Mouse (Mus musculus): ENCODE data around the gene Rab11fip4. TPM values are rescaled to one million over a fixed set of nuclear protein-coding genes. Genes with fewer than 3 reads are reported as not detected.

Rab11fip4 gene
- polyA plus RNA-seq, 1 experiment from 2014 or later: 1.7 TPM

DNA sequence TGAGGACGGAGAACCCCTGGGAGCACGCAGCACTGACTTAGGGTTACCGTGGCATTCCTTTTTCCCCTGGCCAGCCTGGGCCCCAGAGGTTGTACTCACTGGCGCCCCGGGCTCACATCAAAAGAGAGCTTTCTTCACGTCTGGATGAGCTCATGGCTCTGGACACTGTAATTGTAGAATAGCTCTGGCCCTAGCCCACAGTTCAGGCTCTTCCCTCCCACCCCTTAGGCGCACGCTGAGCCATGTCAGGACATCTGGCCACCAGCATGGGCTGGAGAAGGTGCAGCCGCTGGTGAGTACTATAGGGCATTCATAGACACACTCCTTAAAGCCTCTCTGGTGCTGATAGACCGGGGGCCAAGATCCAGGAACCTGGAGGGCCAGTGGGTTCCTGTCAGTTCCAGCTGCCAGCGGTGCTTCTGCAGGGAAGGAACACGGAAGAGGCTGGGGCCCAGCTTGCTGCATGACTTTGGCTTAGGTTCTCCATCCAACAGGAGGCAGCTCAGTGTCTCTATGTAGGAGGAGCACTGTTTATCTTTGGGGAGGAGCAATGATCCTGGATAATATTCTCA lies 146.2 kb downstream of the Rab11fip4 start:
- Histone ChIP-seq H3K4me2 (replicated peaks; ENCODE audit: low read depth) (no peak overlapping the region), H3K4me3 (ENCODE audit: low read depth, low read length) (no peak overlapping the region), H3K9me3 (ENCODE audit: control insufficient read depth) (no peaks in the 10 kb centered on the region), H3K27ac (ENCODE audit: low read depth, low read length) (no peak overlapping the region), H3K36me3 (ENCODE audit: control insufficient read depth, insufficient read depth) (no peaks in the 10 kb centered on the region), H3K27me3 (replicated peaks; ENCODE audit: control insufficient read depth, insufficient read depth, low read length) (no peaks in the 10 kb centered on the region), H3K4me1 (replicated peaks; ENCODE audit: control insufficient read depth, insufficient read depth, low read length) (0 out of 2 replicates have a peak, but pooled peaks cover 2% of the 10 kb centered on the region), H3K9ac (ENCODE audit: low read depth, low read length) (no peak overlapping the region)
- TF ChIP-seq CTCF (IDR thresholded peaks at IDR 0.05; ENCODE audit: low read depth): no peak
- WGBS: 59% methylated on average over 12 of the region's 12 CpGs
- ATAC-seq: no peak

DNA sequence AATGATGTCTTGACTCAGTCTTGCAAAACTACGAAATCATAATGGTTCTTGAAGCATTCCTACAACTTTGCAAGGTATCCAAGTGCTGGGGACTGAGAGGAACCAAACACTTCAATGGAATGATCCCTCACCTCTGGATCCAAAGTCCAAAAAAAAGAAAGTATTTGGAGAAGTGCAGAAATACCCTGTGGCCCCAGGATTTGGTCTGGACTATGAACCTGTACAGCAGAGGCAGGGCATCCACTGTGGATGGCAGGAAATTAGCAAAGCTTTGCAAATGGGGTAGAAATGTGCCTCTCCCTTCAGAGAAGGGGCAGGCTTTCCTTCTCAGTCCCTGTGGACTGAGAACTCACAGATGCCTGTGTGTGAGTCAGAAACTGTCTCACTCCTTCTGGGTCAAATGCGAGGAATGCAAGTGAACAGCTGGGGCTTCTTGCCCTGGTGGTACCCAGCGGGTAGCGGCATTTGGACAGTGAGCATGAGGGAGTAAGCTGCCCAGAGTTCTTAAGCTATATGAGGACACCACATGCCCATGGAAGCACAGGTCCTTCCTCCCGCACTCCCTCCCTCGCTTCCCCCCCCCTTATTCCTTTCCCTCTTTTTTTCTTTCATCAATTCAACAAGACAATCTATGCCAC lies 147.0 kb downstream of the Rab11fip4 start:
- TF ChIP-seq CTCF (IDR thresholded peaks at IDR 0.05; ENCODE audit: low read depth): no peak
- H3K4me3 ChIP-seq (ENCODE audit: low read depth, low read length): no peak overlapping the region
- no peaks in the 10 kb centered on the region for H3K27me3 ChIP-seq (replicated peaks; ENCODE audit: control insufficient read depth, insufficient read depth, low read length)
- H3K4me1 ChIP-seq (replicated peaks; ENCODE audit: control insufficient read depth, insufficient read depth, low read length): 0 out of 2 replicates have a peak, but pooled peaks cover 2% of the 10 kb centered on the region
- H3K9me3 ChIP-seq (ENCODE audit: control insufficient read depth): no peaks in the 10 kb centered on the region
- WGBS: 83% methylated on average over 6 of the region's 6 CpGs
- ATAC-seq: peak; percentile 28; the same call in 1 of the 2 replicates
- H3K36me3 ChIP-seq (ENCODE audit: control insufficient read depth, insufficient read depth): no peaks in the 10 kb centered on the region
- H3K9ac ChIP-seq (ENCODE audit: low read depth, low read length): no peak overlapping the region
- H3K27ac ChIP-seq (ENCODE audit: low read depth, low read length): 0 out of 2 replicates have a peak overlapping the region, but pooled peaks have one; percentile 46
- no peak overlapping the region for H3K4me2 ChIP-seq (replicated peaks; ENCODE audit: low read depth)

DNA sequence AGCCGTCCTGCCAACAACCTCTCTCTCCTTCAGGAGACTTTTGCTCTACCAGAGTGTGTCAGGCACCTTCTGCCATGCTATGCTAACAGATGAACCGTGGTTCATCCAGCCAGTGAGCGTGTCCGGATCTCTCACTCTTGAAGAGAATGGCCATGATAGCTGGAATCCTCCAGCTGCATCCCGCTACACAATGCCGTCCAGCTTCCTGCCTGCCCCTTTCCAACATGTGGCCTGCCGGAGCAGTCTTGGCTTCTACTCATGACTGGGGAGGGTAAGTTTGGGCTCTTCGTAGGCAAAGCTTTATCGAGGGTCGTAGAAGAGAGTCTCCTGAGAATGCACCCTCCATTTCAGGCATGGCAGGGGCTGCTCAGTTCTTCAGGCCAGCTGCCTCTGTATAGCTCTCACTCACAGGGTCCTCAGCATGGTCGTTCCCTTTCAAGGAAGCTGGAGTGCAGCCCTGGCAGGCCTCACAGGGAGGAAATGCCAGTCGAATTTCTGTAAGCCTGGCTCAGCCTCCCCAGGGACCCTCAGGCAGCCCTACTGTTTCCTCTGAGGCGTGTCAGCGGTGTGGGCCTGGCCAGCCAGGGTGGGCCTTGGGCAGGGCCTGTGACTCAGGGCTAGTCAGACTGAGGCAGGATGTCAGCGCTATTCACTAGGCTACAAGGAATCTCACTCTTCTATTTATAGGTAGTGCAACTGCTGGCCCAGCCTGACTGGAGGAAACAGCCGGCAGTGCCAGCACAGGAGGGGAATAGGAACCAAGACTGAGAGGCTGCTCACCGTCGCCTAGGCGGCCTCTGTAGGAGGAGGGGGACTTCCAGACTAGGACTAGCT lies 147.9 kb downstream of the Rab11fip4 start:
- no peak overlapping the region for H3K4me3 ChIP-seq (ENCODE audit: low read depth, low read length)
- H3K4me2 ChIP-seq (replicated peaks; ENCODE audit: low read depth): no peak overlapping the region
- 0 out of 2 replicates have a peak, but pooled peaks cover 2% of the 10 kb centered on the region for H3K4me1 ChIP-seq (replicated peaks; ENCODE audit: control insufficient read depth, insufficient read depth, low read length)
- WGBS: 62% methylated on average over 19 of the region's 19 CpGs
- no peak overlapping the region for H3K9ac ChIP-seq (ENCODE audit: low read depth, low read length)
- no peaks in the 10 kb centered on the region for H3K9me3 ChIP-seq (ENCODE audit: control insufficient read depth)
- peak overlapping the region; percentile 46 for H3K27ac ChIP-seq (ENCODE audit: low read depth, low read length)
- TF ChIP-seq CTCF (IDR thresholded peaks at IDR 0.05; ENCODE audit: low read depth): no peak
- H3K36me3 ChIP-seq (ENCODE audit: control insufficient read depth, insufficient read depth): no peaks in the 10 kb centered on the region
- H3K27me3 ChIP-seq (replicated peaks; ENCODE audit: control insufficient read depth, insufficient read depth, low read length): no peaks in the 10 kb centered on the region
- ATAC-seq: peak; percentile 50

DNA sequence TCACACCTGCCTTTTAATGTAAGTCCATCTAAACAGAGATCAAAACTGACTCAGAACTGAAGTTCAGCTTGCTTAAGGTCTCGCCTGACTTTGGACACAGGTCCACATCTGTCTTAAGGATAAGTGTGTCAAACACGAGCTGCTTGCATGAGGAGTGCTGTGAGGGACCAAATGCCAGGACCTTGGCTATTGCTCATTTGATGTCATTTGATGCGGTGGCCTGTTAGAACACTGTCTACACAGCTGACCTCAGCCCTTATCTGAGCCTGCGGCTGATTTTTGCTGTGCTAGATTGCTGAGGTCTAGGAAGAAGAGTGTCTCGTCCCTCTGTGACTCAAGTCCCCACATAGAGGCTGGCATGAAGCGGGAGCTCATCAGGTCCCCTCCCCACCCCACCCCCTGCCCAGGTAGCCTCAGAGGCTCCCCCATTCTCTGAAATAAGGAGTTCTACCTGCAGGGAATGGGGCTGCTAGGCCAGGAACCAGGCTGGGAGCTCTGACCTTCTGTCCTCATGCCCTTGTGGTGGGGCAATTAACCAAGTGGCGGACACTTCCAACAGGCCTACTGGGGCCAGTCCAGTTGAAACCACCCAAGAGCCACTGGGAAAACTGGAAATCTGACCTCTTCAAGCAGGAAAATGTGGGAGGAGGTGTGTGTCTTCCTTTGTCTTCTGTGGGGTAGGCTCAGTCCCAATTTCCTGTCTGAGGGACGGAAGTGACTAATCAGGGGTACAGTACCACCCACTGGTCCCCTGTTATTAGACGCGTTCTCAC lies 149.9 kb downstream of the Rab11fip4 start:
- Histone ChIP-seq H3K27ac (ENCODE audit: low read depth, low read length) (no peak overlapping the region), H3K9ac (ENCODE audit: low read depth, low read length) (no peak overlapping the region), H3K9me3 (ENCODE audit: control insufficient read depth) (no peaks in the 10 kb centered on the region), H3K4me3 (ENCODE audit: low read depth, low read length) (no peak overlapping the region), H3K4me1 (replicated peaks; ENCODE audit: control insufficient read depth, insufficient read depth, low read length) (0 out of 2 replicates have a peak, but pooled peaks cover 2% of the 10 kb centered on the region), H3K27me3 (replicated peaks; ENCODE audit: control insufficient read depth, insufficient read depth, low read length) (no peaks in the 10 kb centered on the region), H3K4me2 (replicated peaks; ENCODE audit: low read depth) (no peak overlapping the region), H3K36me3 (ENCODE audit: control insufficient read depth, insufficient read depth) (no peaks in the 10 kb centered on the region)
- TF ChIP-seq CTCF (IDR thresholded peaks at IDR 0.05; ENCODE audit: low read depth): no peak
- no peak for ATAC-seq
- WGBS: 74% methylated on average over 10 of the region's 10 CpGs

DNA sequence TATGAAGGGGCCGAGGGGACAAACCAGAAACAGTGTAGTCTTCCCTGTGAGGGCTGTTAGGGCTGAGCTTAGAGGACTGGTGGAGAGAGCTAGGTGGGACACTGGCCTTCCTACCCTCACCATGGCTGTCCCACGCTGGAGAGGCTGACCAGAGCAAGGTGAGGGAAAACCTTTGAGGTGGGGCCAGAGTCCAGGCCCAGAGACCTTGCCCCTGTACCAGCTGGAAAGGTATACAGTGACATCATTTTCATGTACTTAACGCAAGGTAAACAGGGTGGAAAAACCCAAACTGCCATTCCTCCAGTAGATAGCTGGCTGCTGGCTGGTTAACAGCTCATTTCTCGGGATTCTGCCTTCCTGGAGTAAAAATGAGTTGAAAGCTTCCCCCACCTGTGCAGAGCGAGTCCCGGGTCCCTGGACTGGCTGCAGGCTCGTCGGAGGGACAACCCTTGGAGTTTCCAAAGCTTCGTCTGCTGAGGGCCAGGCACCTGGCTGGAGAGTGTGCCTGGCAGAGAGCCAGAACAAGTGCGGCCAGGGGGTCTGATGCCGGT lies 155.6 kb downstream of the Rab11fip4 start:
- Histone ChIP-seq H3K27ac (ENCODE audit: low read depth, low read length) (no peak overlapping the region), H3K4me2 (replicated peaks; ENCODE audit: low read depth) (no peak overlapping the region), H3K27me3 (replicated peaks; ENCODE audit: control insufficient read depth, insufficient read depth, low read length) (no peaks in the 10 kb centered on the region), H3K9ac (ENCODE audit: low read depth, low read length) (no peak overlapping the region), H3K9me3 (ENCODE audit: control insufficient read depth) (no peaks in the 10 kb centered on the region), H3K4me1 (replicated peaks; ENCODE audit: control insufficient read depth, insufficient read depth, low read length) (no peaks in the 10 kb centered on the region), H3K4me3 (ENCODE audit: low read depth, low read length) (no peak overlapping the region), H3K36me3 (ENCODE audit: control insufficient read depth, insufficient read depth) (no peaks in the 10 kb centered on the region)
- TF ChIP-seq CTCF (IDR thresholded peaks at IDR 0.05; ENCODE audit: low read depth): no peak
- ATAC-seq: peak; percentile 41; the same call in 1 of the 2 replicates
- WGBS: 76% methylated on average over 11 of the region's 11 CpGs

MicroRNA genes within 50 kb of the gene (microRNA counts, 519-probe panel; counts per million panel counts)
- microRNA mmu-miR-193: 2,921 counts per million, percentile 32 among the panel's probes with 10 or more counts
- 4,751 counts per million, percentile 79 among the panel's probes with 10 or more counts for microRNA mmu-miR-365

Small RNAs within 50 kb of the gene (microRNA-seq; reads per million reads assigned to microRNA genes)
- gene Mir193a (17.7 reads per million, percentile 26 among the genes with 10 or more reads in this experiment), gene Mir365-2 (2.4 reads per million)

Other genes with a start within 250 kb of the Rab11fip4 start
- 0.55 and 0.75 TPM in 2 replicates for gene Omg, start 87.1 kb upstream of the Rab11fip4 start, polyA plus RNA-seq (2015; fragmentation: Nextera tagmentation; extraction: Ambion mirVana)
- gene Evi2b, start 67.5 kb upstream of the Rab11fip4 start, polyA plus RNA-seq (2015; fragmentation: Nextera tagmentation; extraction: Ambion mirVana): 0.41 and 1.2 TPM in 2 replicates
- 0.17 and 0.21 TPM in 2 replicates for gene Evi2, start 60.6 kb upstream of the Rab11fip4 start, polyA plus RNA-seq (2015; fragmentation: Nextera tagmentation; extraction: Ambion mirVana)
- gene Evi2a, start 60.6 kb upstream of the Rab11fip4 start, polyA plus RNA-seq (2015; fragmentation: Nextera tagmentation; extraction: Ambion mirVana): 2.2 and 3.3 TPM in 2 replicates